Mouse (Mus musculus) heart, postnatal 0 days (tissue): Measurements from ENCODE around the gene Ing4. TPM values are rescaled to one million over a fixed set of nuclear protein-coding genes. Genes with fewer than 3 reads are reported as not detected.
A peak's percentile ranks its signal among the peaks of the same experiment; 100 is the strongest.

ENCODE experiments used
- ATAC-seq: fragments of 200-750 bp; cut with Nextera tagmentation; 2 replicates; pipeline ENCODE4 v1.8.0; 2017; ENCODE audit warnings: low read depth, moderate number of reproducible peaks, moderate library complexity; ENCODE audit not compliant: insufficient read depth
- DNase-seq: peaks from one replicate; pipeline ENCODE4 v3.0.0-alpha.2; 2016; ENCODE audit warnings: low spot score
- H3K27ac ChIP-seq: fragments of 300-500 bp; sonication (generic); 2 replicates; pipeline ENCODE4 v1.5.1; 2014; ENCODE audit warnings: low read depth, mild to moderate bottlenecking
- H3K27me3 ChIP-seq: fragments of 300-500 bp; sonication (generic); 2 replicates; pipeline ENCODE4 v1.6.1; 2014; ENCODE audit warnings: low read length, mixed read lengths; ENCODE audit not compliant: control insufficient read depth, insufficient read depth
- H3K36me3 ChIP-seq: fragments of 300-500 bp; sonication (generic); replicated peaks from 2 replicates; pipeline ENCODE4 v1.6.1; 2014; ENCODE audit warnings: low read length, mixed read lengths; ENCODE audit not compliant: control insufficient read depth, insufficient read depth
- H3K4me1 ChIP-seq: fragments of 300-500 bp; sonication (generic); 2 replicates; pipeline ENCODE4 v1.6.1; 2014; ENCODE audit warnings: antibody characterized with exemption; ENCODE audit not compliant: control insufficient read depth, insufficient read depth
- H3K4me2 ChIP-seq: fragments of 300-500 bp; sonication (generic); 2 replicates; pipeline ENCODE4 v1.6.1; 2014; ENCODE audit warnings: low read depth, mild to moderate bottlenecking, low read length, moderate library complexity
- H3K4me3 ChIP-seq: fragments of 300-500 bp; sonication (generic); 2 replicates; pipeline ENCODE4 v1.5.1; 2014; ENCODE audit warnings: low read depth, low read length
- H3K9ac ChIP-seq: fragments of 300-500 bp; sonication (generic); replicated peaks from 2 replicates; pipeline ENCODE4 v1.6.1; 2014; ENCODE audit warnings: low read depth, low read length, mixed read lengths
- H3K9me3 ChIP-seq: fragments of 300-500 bp; sonication (generic); replicated peaks from 2 replicates; pipeline ENCODE4 v1.6.1; 2016; ENCODE audit warnings: low read length; ENCODE audit not compliant: control insufficient read depth
- CTCF ChIP-seq: IDR thresholded peaks from 2 replicates; pipeline ENCODE4 v1.5.1; 2016; ENCODE audit warnings: antibody characterized with exemption, control low read depth, low read depth
- EP300 ChIP-seq: IDR thresholded peaks from 2 replicates; pipeline ENCODE4 v1.6.1; 2016; ENCODE audit warnings: antibody characterized with exemption, low read depth
- WGBS: fragments of 180-500 bp; shearing (Covaris S2); extraction: QIAGEN DNeasy Blood & Tissue Kit; methylation state at CpG from one replicate; pipeline ENCODE4 v1.1.7; 2014; 5-methylcytosine and 5-hydroxymethylcytosine counted together
- polyA plus RNA-seq: library from polyadenylated mRNA; unstranded; fragments of >200 nt; fragmentation: Nextera tagmentation; extraction: Ambion mirVana; gene quantifications from 2 replicates; pipeline ENCODE4 v1.2.1, GENCODE M21; 2015
- total RNA-seq: library from RNA; depleted of rRNA; stranded (reverse); fragments of >200 nt; gene quantifications from 2 replicates; pipeline ENCODE4 v1.2.3, GENCODE M21; 2014; ENCODE audit warnings: low replicate concordance

Ing4 gene
- total and polyA plus RNA-seq, 2 experiments from 2014 or later: 41.9 to 54.1 TPM

DNA sequence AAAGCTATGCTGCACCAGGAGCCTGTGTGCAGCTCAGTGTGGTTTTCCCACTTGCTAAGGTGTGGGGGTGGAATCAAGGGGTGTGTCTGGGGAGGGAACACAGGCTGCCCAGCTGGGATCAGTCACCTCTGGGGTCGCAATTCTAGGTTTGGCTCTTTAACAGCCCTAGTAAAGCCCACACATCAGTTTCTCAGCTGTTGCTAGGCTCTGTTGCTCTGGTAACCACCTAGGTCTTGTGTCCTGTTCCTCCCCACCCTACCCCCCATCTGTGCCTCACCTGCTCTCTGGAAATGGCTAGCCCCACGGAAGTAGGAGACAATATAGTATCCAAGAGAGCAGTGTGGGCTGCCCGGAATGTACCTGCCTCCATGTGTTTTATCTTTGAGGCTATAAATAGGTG, 35.9 kb upstream of the Ing4 start:
- Histone ChIP-seq H3K4me3 (no peak overlapping the region), H3K27me3 (peaks cover 33% of the 10 kb centered on the region), H3K36me3 (no peaks in the 10 kb centered on the region), H3K27ac (no peak overlapping the region), H3K9me3 (no peaks in the 10 kb centered on the region), H3K9ac (no peak overlapping the region), H3K4me2 (no peak overlapping the region), H3K4me1 (peaks cover 17% of the 10 kb centered on the region)
- ATAC-seq (no peak), DNase-seq (no peak)
- 14% methylated on average over 3 of the region's 3 CpGs for WGBS
- TF ChIP-seq EP300 (no peak), CTCF (no peak)

DNA sequence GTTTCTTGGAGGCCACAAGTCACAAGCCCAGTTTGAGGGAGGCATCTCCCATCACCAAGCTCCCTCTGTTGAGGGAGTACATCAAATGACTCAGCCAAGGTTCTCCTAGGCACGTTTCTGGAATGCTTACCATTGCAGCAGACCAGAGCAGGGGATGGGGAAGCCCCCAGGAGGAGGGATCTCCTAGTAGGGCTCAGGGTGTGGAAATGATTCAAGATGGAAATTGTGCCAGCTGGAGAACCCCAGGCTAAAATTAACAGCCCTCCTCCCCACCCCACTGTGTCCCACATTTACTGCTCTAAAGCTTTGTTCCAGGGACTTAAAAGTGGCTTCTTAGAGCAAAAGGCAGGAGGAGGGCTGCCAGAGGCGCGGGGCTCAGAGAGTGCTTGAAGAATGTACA, 34.5 kb upstream of the Ing4 start:
- Histone ChIP-seq H3K9me3 (no peaks in the 10 kb centered on the region), H3K36me3 (no peaks in the 10 kb centered on the region), H3K9ac (no peak overlapping the region), H3K4me2 (no peak overlapping the region), H3K4me1 (peaks cover 20% of the 10 kb centered on the region), H3K27me3 (peaks cover 20% of the 10 kb centered on the region; the same call in 1 of the 2 replicates), H3K27ac (no peak overlapping the region), H3K4me3 (no peak overlapping the region)
- TF ChIP-seq EP300 (no peak), CTCF (no peak)
- no peak for DNase-seq
- 28% methylated on average over 3 of the region's 3 CpGs for WGBS
- no peak for ATAC-seq

DNA sequence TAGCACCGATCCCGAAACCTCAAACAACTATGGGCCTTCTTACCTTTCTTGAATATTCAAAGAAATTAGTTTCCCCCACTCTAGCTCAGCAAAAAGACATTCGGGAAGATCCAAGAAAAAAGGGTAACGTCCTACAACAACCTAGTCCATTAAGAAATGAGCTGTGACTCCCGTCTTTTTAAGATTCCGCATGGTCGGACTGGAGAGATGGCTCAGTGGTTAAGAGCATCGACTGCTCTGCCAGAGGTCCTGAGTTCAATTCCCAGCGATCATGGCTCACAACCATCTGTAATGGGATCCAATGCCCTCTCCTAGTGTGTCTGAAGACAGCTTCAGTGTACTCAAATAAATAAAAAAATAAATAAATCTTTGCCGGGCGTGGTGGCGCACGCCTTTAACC, 31.5 kb upstream of the Ing4 start:
- H3K27ac ChIP-seq: peak overlapping the region; percentile 68
- peak overlapping the region; percentile 94 for H3K4me3 ChIP-seq
- WGBS: 39% methylated on average over 13 of the region's 13 CpGs
- H3K36me3 ChIP-seq: peaks cover 19% of the 10 kb centered on the region
- peaks cover 21% of the 10 kb centered on the region for H3K4me1 ChIP-seq
- DNase-seq (no peak), ATAC-seq (no peak)
- no peaks in the 10 kb centered on the region for H3K9me3 ChIP-seq
- peak overlapping the region; percentile 77 for H3K4me2 ChIP-seq
- no peaks in the 10 kb centered on the region for H3K27me3 ChIP-seq
- H3K9ac ChIP-seq: no peak overlapping the region
- TF ChIP-seq CTCF: no peak
- TF ChIP-seq EP300: no peak

DNA sequence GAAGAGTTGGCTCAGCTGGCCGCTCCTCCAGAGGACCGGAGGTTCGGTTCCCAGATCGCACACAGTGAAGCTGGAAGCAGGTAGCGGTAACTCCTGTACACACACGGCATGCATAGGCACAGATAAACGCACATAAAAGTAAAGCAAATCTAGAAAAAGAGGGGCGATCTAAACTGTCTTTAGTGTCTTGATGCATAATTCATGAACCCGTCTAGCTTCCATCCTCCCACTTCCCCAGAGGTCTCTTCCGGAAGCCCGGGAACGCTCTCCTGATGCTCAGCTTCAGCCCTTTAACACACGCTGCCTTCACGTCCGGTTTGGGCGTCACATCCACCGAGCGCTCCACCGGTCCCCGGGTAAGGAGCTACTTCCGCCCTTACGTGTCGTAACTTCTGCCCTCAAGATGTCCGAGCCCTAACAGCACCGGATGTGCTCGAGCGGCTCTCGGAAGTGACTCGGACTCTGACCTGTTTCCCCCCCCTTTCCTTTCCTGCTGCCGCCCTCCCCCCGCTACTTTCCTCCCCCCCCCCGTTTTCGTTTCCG, 30.9 kb upstream of the Ing4 start:
- WGBS: under 1% methylated on average over 32 of the region's 34 CpGs
- Histone ChIP-seq H3K4me2 (peak overlapping the region; percentile 77), H3K27ac (peak overlapping the region; percentile 99), H3K27me3 (no peaks in the 10 kb centered on the region), H3K36me3 (peaks cover 22% of the 10 kb centered on the region), H3K9ac (peak overlapping the region; percentile 94), H3K4me1 (peaks cover 21% of the 10 kb centered on the region), H3K4me3 (peak overlapping the region; percentile 94), H3K9me3 (no peaks in the 10 kb centered on the region)
- TF ChIP-seq EP300 (peak; percentile 81), CTCF (no peak)
- peak; percentile 96 for ATAC-seq
- peak; percentile 98 for DNase-seq

DNA sequence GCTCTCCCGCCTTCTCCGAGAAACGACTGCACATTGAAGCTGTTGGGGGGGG, 30.6 kb upstream of the Ing4 start, which contains the start of gene Zfp384:
Gene Zfp384 (plus strand): TSS at position 17 of the 52 bp plus-strand sequence.
- TF ChIP-seq CTCF (no peak), EP300 (no peak)
- H3K27me3 ChIP-seq: no peaks in the 10 kb centered on the region
- H3K36me3 ChIP-seq: peaks cover 25% of the 10 kb centered on the region
- no peaks in the 10 kb centered on the region for H3K9me3 ChIP-seq
- peak within 1 kb of the TSS; percentile 99 for H3K27ac ChIP-seq
- H3K4me3 ChIP-seq: peak within 1 kb of the TSS; percentile 94
- WGBS: 0% methylated on average over 3 of the region's 3 CpGs
- peak within 1 kb of the TSS; percentile 77 for H3K4me2 ChIP-seq
- DNase-seq: no peak
- no peak for ATAC-seq
- H3K9ac ChIP-seq: peak within 1 kb of the TSS; percentile 94
- H3K4me1 ChIP-seq: peaks cover 21% of the 10 kb centered on the region

DNA sequence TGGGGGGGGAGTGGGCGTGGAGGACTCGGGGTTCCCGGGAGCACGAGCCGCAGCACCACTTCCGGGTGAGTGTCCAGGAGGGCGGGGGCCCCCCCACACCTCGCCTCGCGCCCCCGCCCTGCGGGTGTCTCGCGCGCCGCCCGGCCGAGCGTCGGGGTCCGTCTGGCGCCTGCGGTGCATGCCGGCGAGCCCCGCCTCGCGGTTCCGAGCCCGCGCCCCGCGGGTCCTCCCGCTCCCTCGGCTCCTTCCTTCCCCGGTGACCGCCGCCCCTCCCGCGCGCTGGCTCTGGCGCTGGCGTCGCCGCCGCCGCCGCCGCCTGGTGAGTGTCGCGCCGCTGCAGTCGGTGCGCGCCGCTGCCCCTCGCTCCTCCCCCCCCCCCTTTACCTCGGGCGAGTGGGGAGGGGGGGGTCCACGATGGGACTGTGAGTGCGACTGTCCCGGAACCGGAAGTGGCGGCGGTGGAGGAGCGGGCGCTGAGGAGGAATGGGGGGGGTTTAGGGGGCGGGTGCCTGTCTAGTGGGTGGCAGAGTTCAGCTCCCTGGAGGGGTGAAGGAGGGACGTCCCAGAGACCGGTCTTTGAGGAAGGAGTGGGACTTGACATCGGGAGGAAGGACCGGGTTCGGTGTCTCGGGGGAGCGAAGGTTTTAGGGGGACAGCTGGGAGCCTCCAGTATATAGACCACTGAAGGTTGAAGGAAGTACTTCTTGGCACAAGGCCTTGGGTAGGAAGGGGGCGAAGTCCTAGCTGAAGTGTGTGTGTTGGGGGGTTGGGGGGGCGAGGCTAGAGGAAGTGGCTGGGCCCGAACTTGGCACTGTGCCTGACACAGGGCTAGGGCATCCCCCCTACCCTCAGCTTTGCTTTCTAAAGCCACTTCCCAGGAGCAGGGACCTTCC, 30.1 kb upstream of the Ing4 start:
- TF ChIP-seq CTCF (no peak), EP300 (peak; percentile 23; the same call in 1 of the 2 replicates)
- Histone ChIP-seq H3K9ac (peak overlapping the region; percentile 94), H3K36me3 (peaks cover 30% of the 10 kb centered on the region), H3K27me3 (no peaks in the 10 kb centered on the region), H3K4me3 (peak overlapping the region; percentile 94), H3K4me1 (peaks cover 17% of the 10 kb centered on the region), H3K27ac (peak overlapping the region; percentile 99), H3K4me2 (peak overlapping the region; percentile 77), H3K9me3 (no peaks in the 10 kb centered on the region)
- under 1% methylated on average over 49 of the region's 78 CpGs for WGBS
- DNase-seq (peak; percentile 77), ATAC-seq (peak; percentile 81)
